Mouse (Mus musculus): ENCODE measurements around the gene C1qtnf1.

GRCm38 (mm10) chr11:118493458-118493857 lies 65.5 kb downstream of the C1qtnf1 start:
- TF ChIP-seq POLR2A (IDR thresholded peaks at IDR 0.05; ENCODE audit: low read depth, low read length) (no peak), CTCF (IDR thresholded peaks at IDR 0.05; ENCODE audit: extremely low read depth, insufficient read depth, insufficient read length, insufficient replicate concordance) (no peak)

Measured in spleen, adult 2 months (tissue).